Mouse (Mus musculus): ENCODE data around the gene Lmo2. TPM values are rescaled to one million over a fixed set of nuclear protein-coding genes. Genes with fewer than 3 reads are reported as not detected.
"Not testable (repeated sequence)": the region's sequence is repeated elsewhere in the genome, so short reads cannot be mapped to it uniquely, and the experiment has no call there.

The Lmo2 gene
- polyA plus RNA-seq, 1 experiment from 2014 or later: 19.8 TPM

DNA sequence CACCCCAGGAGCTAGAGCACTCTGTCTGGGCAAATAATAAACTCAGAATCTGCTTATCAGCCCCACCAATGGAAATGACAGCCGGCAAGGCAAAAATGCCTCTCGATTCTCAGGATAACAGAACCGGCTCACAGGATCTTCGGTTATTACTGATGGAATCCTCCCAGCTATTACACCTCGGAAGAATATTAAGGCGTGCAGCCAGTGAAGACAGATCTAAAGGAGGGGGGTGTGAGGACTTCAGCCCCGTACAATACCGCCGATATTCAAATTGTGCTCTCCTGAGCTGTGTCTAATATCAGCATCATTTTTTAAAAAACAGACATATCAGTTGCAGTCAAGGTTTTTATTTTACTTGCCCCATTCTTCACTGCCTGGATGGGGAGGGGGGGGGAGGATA is 34.4 kb downstream of the Lmo2 start:
- no peak overlapping the region; the same call in 1 of the 2 replicates for H3K4me2 ChIP-seq
- H3K36me3 ChIP-seq (ENCODE audit: poor library complexity, severe bottlenecking): no peaks in the 10 kb centered on the region
- H3K9me3 ChIP-seq (replicated peaks): no peaks in the 10 kb centered on the region
- no peak overlapping the region for H3K9ac ChIP-seq
- no peak overlapping the region for H3K27ac ChIP-seq
- peaks cover 8% of the 10 kb centered on the region for H3K4me1 ChIP-seq
- 60% methylated on average over 9 of the region's 9 CpGs for whole genome bisulfite sequencing
- no peak for ATAC-seq
- H3K4me3 ChIP-seq: no peak overlapping the region
- no peaks in the 10 kb centered on the region for H3K27me3 ChIP-seq

DNA sequence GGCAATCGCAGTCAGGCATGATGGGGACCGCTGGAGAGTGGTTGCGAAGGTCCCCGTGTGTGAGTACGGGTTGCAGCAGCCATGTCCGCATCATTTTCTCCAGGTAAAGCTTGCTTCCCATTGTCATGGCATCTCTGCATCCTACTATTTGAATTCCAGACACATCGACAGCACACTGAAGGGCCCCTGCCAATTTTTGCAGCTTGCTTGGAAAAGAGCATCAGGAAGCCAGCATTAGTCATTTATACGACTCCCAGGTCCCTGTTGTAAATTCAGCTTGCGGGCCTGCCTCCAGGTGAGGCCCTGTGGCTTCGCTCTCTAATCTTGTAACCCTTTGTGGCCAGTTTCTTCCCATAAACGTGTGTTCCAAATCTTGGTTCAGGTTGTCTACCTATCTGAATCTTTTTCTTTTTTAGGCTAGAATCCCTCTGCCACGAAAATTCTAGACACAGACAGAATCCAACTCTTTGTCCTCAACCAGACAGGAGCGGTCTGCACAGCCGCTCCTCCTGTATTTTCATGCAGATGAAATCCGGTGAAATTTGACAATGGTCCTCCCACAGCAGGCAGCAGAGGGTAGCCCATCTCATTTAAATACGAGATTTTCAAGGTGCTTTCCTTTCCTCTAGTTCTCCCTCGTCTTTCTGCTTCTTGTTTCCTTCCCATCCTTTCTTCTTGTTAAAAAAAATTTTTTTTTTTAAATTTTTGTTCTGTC is 35.0 kb downstream of the Lmo2 start:
- no peaks in the 10 kb centered on the region for H3K9me3 ChIP-seq (replicated peaks)
- 0 out of 2 replicates have a peak, but pooled peaks have one; percentile 51 for ATAC-seq
- WGBS: 20% methylated on average over 17 of the region's 17 CpGs
- no peaks in the 10 kb centered on the region for H3K36me3 ChIP-seq (ENCODE audit: poor library complexity, severe bottlenecking)
- peak overlapping the region; percentile 30 for H3K4me2 ChIP-seq
- peaks cover 8% of the 10 kb centered on the region for H3K4me1 ChIP-seq
- no peaks in the 10 kb centered on the region for H3K27me3 ChIP-seq
- no peak overlapping the region for H3K4me3 ChIP-seq
- H3K27ac ChIP-seq: no peak overlapping the region
- H3K9ac ChIP-seq: peak overlapping the region; percentile 34

DNA sequence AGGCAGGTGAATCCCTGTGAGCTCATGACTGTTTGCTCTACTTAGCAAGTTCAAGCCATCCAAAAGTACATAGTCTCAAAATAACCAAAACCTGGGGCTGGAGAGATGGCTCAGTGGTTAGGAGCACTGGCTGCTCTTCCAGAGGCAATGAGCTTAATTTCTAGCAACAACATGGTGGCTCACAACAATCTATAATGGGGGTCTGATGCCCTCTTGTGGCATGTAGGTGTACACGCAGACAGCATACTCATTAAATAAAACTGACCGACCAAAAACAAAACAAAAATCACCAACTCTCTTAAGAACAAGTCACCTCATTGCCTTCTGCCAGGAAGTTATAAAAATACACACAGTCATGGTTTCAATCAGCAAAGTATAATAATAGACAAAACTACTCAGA is 43.3 kb downstream of the Lmo2 start:
- Histone ChIP-seq H3K4me1 (no peaks in the 10 kb centered on the region), H3K9ac (no peak overlapping the region), H3K27ac (no peak overlapping the region), H3K36me3 (ENCODE audit: poor library complexity, severe bottlenecking) (no peaks in the 10 kb centered on the region), H3K27me3 (peaks cover 3% of the 10 kb centered on the region; the same call in 1 of the 2 replicates), H3K9me3 (replicated peaks) (no peaks in the 10 kb centered on the region), H3K4me3 (no peak overlapping the region), H3K4me2 (no peak overlapping the region)
- WGBS: 24% methylated on average over 2 of the region's 2 CpGs
- ATAC-seq: no peak

DNA sequence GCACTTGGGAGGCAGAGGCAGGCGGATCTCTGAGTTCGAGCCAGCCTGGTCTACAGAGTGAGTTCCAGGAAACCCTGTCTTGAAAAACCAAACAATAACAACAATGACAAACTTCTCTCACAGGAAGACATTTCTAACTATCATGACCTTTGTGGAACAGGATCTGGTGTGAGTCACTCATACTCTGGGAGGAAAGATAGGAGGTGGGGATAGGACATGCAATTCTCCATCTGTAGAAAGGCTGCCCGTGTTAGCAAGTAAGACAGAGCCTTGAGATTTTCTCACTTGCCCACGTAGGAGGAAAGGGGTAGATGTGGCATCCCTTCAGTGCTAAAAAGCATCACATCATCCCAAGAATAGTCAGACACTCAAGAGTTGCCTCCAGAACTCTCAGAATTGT is 44.1 kb downstream of the Lmo2 start:
- Histone ChIP-seq H3K27ac (no peak overlapping the region), H3K9me3 (replicated peaks) (no peaks in the 10 kb centered on the region), H3K36me3 (ENCODE audit: poor library complexity, severe bottlenecking) (no peaks in the 10 kb centered on the region), H3K4me1 (no peaks in the 10 kb centered on the region), H3K27me3 (peaks cover 3% of the 10 kb centered on the region; the same call in 1 of the 2 replicates), H3K4me3 (no peak overlapping the region), H3K9ac (no peak overlapping the region), H3K4me2 (no peak overlapping the region)
- 85% methylated on average over 4 of the region's 4 CpGs for WGBS
- ATAC-seq: no peak

DNA sequence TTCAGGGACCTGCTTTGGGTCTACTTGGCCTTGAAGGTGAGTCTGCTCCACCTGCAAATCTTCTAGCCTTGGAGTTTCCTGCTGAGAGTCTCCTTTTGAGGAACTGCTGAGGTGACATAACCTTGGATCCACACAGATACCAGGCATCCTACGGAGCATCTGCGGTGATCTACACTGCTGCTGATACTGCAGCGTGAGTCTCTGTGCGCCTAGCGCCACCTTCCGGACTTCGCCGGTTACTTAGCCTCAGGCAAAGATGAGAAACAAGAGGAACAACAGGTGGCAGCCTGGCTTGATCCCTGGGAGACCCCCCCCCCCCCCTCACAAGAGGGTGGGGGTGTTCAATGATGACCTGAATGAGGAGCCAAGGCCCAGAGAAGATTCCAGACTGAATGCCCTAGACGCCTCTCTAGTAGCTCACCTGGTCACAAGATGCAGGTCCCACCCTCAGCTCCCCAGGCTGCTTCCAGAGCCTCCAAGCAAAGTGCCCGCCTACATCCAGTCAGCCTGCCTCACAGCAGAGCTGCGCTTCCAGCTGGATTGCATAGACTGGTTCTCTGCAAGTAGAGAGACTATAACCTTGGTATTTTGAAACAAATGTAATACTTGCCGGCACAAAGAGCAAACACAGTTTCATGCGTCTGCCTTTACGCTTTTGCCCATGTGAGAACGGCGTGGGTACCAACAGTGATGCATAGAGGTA is 45.1 kb downstream of the Lmo2 start:
- Histone ChIP-seq H3K4me1 (no peaks in the 10 kb centered on the region), H3K9me3 (replicated peaks) (no peaks in the 10 kb centered on the region), H3K4me3 (no peak overlapping the region), H3K4me2 (no peak overlapping the region), H3K27ac (no peak overlapping the region), H3K9ac (no peak overlapping the region), H3K36me3 (ENCODE audit: poor library complexity, severe bottlenecking) (no peaks in the 10 kb centered on the region), H3K27me3 (peaks cover 3% of the 10 kb centered on the region; the same call in 1 of the 2 replicates)
- WGBS: 34% methylated on average over 16 of the region's 16 CpGs
- no peak for ATAC-seq

DNA sequence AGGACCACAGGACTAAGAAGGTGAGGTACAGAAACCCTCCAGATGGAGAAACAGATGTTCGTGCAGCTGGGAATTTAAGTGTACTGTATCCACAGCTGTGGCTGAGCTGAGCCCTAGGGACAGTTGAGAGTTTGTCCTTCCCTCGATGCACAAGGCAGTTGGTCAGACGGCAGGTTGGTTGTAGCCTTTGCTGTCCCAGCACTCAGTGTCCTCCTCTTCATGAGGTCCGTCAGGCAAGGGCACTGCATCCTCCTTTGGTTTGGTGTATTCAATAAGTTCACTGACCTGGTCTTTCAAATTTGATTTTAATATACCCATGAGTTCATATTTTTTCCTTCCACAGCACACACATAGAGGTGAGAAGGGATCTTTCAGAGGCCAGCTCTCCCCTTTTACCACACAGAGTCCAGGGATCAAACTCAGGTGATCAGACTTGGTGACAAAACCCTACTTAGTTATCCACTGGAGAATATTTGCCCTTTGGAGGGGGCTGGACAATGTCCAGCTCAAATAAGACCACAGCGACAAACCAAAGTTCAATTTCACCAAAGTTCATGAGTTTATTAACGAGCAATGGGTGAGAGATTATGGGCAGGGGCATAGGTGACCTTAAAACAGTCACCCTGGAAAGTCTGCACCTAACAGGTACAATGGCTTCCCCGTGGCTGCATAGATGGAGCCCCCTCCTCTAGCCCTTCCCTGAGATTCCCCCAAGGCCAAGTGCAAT is 50.2 kb downstream of the Lmo2 start:
- H3K36me3 ChIP-seq (ENCODE audit: poor library complexity, severe bottlenecking): no peaks in the 10 kb centered on the region
- H3K27me3 ChIP-seq: peaks cover 3% of the 10 kb centered on the region; the same call in 1 of the 2 replicates
- 86% methylated on average over 7 of the region's 7 CpGs for WGBS
- H3K4me3 ChIP-seq: no peak overlapping the region
- H3K9me3 ChIP-seq (replicated peaks): no peaks in the 10 kb centered on the region
- no peaks in the 10 kb centered on the region for H3K4me1 ChIP-seq
- H3K9ac ChIP-seq: no peak overlapping the region
- no peak overlapping the region for H3K4me2 ChIP-seq
- no peak for ATAC-seq
- H3K27ac ChIP-seq: no peak overlapping the region

DNA sequence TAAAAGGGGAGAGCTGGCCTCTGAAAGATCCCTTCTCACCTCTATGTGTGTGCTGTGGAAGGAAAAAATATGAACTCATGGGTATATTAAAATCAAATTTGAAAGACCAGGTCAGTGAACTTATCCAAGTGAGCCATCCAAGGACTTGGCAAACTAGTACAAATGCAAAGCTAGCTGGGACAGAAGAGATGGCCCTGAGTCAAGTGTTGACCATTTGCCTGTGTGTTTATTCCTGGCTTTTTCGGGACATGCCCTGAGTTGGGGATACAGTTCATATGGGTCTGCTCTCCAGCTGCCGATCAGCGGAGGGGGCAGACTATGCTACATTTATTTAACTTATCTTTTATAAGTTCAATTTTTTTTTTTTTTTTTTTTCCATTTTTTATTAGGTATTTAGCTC is 51.1 kb downstream of the Lmo2 start:
- not testable (repeated sequence) for H3K27ac ChIP-seq; H3K36me3 ChIP-seq (ENCODE audit: poor library complexity, severe bottlenecking); H3K4me3 ChIP-seq; H3K4me2 ChIP-seq; ATAC-seq; H3K27me3 ChIP-seq; H3K9me3 ChIP-seq (replicated peaks); H3K9ac ChIP-seq; H3K4me1 ChIP-seq
- 93% methylated on average over 3 of the region's 3 CpGs for whole genome bisulfite sequencing

DNA sequence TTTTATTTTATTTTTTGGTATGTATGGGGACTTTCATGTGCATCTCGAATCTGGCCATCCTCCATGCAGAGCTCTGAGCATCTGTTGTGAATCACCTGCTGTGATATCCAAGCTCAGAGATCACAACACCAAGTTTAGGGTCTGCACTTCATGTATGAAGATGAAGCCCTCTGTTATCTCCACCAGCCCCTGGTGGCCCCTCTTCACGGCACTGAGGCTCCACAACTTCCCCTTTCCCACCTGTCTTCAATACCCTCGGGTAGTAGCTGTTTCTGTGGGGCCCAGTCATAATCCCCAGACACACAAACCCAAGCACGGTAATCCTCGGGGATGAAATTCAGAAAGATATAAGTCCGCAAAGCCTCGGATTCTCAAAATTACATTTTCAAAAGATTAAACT is 65.3 kb downstream of the Lmo2 start:
- Histone ChIP-seq H3K27ac (no peak overlapping the region), H3K36me3 (ENCODE audit: poor library complexity, severe bottlenecking) (no peaks in the 10 kb centered on the region), H3K9me3 (replicated peaks) (no peaks in the 10 kb centered on the region), H3K27me3 (no peaks in the 10 kb centered on the region), H3K9ac (no peak overlapping the region), H3K4me3 (no peak overlapping the region), H3K4me2 (no peak overlapping the region), H3K4me1 (peaks cover 4% of the 10 kb centered on the region; the same call in 1 of the 2 replicates)
- WGBS: 85% methylated on average over 7 of the region's 7 CpGs
- no peak for ATAC-seq

DNA sequence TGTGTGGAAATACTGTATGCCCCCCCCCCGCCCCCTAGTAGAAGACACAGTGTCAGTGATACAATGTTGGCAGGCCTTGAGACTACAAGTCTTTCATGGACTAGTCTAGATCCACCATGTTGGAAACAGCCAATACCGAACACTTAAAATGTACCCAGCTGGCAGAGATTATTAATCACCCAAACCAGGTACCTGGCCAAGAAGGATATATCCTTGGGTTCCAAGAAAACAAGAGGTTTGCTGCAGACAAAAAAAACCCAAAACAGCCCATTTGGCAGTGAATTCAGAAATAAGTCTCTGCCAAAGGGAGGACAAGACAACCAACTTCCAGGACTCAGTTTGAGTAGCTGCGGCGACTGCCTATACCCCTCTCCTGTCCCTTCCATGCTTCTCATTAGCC is 66.9 kb downstream of the Lmo2 start:
- Histone ChIP-seq H3K4me1 (peaks cover 19% of the 10 kb centered on the region), H3K36me3 (ENCODE audit: poor library complexity, severe bottlenecking) (no peaks in the 10 kb centered on the region), H3K4me2 (no peak overlapping the region), H3K4me3 (no peak overlapping the region), H3K9me3 (replicated peaks) (no peaks in the 10 kb centered on the region), H3K9ac (no peak overlapping the region), H3K27me3 (no peaks in the 10 kb centered on the region), H3K27ac (no peak overlapping the region)
- 91% methylated on average over 4 of the region's 4 CpGs for WGBS
- no peak for ATAC-seq

DNA sequence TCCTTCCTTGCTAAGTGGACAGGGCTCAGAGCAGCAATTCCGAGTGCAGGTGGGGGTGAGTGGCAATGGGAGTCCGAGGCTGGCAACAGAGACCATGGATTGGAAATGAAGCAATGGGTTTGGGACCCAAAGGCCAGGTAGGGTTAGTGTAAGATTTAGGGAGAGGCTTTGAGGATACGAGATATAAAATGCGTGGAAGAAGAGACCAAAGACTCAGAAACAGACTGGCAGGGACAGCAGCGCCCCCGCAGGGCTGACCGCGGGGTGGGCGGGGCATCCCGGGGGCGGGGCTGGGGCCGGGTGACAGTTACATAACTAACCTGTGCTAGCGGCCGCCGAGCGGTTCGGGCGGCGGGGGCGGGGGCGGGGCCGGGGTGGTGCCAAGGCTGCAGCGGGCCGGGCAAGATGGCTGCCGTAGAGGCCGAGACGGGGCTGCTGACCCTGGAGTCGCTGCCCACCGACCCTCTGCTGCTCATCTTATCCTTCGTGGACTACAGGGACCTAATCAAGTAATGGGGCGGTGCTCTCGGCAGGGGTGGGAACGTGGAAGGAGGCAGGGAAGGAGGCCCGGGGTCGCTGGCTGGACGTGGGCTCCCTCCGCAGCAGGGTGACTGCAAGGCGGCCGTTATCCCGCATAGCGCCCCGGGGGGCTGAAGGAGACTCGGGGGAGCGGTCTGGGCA is 69.8 kb downstream of the Lmo2 start, which contains the start of gene Fbxo3:
Fbxo3 (plus strand) TSS at position 264 of the 681 bp plus-strand sequence.
- H3K9me3 ChIP-seq (replicated peaks): no peaks in the 10 kb centered on the region
- peak within 1 kb of the TSS; percentile 90 for H3K4me2 ChIP-seq
- H3K27ac ChIP-seq: no peak within 1 kb of the TSS
- peak; percentile 97 for ATAC-seq
- no peaks in the 10 kb centered on the region for H3K27me3 ChIP-seq
- peak within 1 kb of the TSS; percentile 94 for H3K9ac ChIP-seq
- 0 out of 2 replicates have a peak, but pooled peaks cover 5% of the 10 kb centered on the region for H3K36me3 ChIP-seq (ENCODE audit: poor library complexity, severe bottlenecking)
- under 1% methylated on average over 38 of the region's 44 CpGs for WGBS
- H3K4me1 ChIP-seq: peaks cover 29% of the 10 kb centered on the region
- H3K4me3 ChIP-seq: peak within 1 kb of the TSS; percentile 94

DNA sequence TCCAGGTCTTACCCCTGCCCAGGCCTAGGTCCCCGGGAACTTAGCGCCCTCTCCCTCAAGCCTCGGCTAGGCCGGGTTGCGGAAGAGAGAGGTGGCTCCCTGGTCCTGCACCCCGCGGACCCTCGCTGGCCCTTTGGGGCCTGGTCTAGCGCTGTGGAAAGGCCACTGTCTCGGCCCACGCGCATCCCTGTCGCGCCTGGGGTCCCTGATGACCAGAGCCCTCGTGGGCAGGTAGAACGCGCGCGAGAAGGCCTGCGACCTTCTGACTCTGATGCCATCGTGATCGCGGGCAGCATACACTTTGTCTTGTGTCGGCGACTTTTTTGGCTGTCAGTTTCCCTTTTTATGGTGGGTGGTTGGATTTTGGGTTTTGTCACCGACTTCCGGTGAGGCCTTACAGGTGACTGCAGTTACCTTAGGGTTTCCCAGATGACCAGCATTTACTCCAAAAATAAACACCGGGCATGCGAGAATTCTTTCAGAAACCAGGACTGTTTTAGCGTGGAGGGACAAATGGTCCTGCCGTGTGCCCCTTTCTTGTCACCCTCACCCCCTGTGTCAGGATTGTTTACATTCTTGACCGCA is 70.4 kb downstream of the Lmo2 start, which contains the start of gene 4931422A03Rik:
4931422A03Rik (minus strand) TSS at position 223 of the 585 bp plus-strand sequence.
- Histone ChIP-seq H3K9ac (peak within 1 kb of the TSS; percentile 94), H3K4me3 (peak within 1 kb of the TSS; percentile 94), H3K27me3 (no peaks in the 10 kb centered on the region), H3K4me1 (peaks cover 29% of the 10 kb centered on the region), H3K4me2 (peak within 1 kb of the TSS; percentile 90), H3K27ac (no peak within 1 kb of the TSS), H3K36me3 (ENCODE audit: poor library complexity, severe bottlenecking) (0 out of 2 replicates have a peak, but pooled peaks cover 5% of the 10 kb centered on the region), H3K9me3 (replicated peaks) (no peaks in the 10 kb centered on the region)
- 1% methylated on average over 32 of the region's 32 CpGs for WGBS
- peak; percentile 73 for ATAC-seq

Data from forebrain, embryonic 13.5 days (tissue).